Mouse (Mus musculus) embryo, embryonic 11.5 days (tissue): ENCODE data around the gene Cdkal1.
A peak's percentile ranks its signal among the peaks of the same experiment; 100 is the strongest.

Experiments
- DNase-seq: peaks from one replicate; pipeline ENCODE4 v3.0.0-alpha.2; 2012; ENCODE audit warnings: low read depth, low spot score

Cdkal1 gene

DNA sequence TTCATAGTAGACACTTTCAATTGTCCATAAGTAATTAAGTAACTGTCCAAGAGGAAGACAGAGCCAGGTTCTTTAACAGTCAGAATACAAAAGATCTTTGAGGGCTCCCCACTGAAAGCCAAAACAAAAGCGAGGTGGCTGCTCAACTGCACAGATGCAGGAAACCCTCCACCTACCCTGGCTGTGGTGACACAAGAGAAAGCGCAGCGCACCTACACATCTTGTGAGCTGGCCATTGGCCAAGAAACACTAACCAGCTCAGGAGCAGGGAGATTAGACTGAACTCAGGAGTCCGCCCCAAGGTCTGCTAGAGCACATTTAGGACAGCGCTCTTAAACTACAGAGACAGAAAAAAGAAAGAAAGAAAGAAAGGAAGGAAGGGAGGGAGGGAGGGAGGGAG lies 226.9 kb downstream of the Cdkal1 start:
- DNase-seq = no peak

DNA sequence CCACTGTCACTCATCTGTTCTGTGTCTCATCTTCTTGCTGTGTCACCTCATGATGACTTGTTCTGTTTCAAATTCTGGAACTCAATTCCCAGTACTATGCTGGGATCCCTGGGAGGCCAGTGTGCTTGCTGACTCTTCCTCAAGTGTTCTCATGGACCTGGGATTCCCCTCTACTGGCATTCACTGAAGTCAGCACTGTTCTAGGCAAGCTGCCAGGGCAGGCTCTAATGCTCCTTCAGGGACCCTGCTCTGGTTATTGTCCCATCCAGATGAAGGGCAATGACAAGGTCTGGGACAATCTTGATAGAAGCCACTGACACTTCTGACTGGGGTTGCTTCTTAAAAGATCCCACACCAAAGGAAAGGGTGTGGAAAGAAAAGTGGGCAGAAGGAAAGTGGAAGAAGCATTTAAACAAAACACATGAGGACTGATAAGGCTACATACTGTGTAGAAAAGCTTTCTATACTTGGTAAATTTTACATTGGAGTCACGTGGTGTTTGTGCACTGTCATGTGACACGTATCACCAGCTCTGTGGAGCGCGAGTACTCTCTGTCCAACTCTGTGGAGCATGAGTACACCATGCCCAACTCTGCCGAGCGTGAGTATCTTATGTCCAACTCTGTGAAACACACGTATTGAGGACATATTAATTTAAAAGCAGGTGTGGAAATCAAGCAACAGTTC lies 227.9 kb downstream of the Cdkal1 start:
- DNase-seq = no peak

DNA sequence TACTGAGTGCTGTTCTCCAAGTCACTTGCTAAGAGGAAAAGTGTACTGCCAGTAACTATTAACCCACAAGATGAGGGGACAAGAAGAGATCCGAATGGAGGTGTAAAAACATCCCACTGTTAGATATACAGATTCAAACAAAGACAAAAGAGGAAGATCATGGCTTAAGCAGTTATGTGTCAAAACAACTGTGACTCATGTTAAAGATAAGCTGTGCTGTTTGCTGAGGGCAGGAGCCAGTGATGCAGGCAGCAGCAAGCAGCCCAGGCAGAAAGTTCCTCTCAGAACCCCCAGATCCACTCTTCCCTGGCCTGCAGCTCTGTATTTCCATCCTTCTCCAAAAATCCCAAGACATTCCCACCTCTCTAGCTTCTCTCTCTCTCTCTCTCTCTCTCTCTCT lies 230.5 kb downstream of the Cdkal1 start:
- DNase-seq = no peak

DNA sequence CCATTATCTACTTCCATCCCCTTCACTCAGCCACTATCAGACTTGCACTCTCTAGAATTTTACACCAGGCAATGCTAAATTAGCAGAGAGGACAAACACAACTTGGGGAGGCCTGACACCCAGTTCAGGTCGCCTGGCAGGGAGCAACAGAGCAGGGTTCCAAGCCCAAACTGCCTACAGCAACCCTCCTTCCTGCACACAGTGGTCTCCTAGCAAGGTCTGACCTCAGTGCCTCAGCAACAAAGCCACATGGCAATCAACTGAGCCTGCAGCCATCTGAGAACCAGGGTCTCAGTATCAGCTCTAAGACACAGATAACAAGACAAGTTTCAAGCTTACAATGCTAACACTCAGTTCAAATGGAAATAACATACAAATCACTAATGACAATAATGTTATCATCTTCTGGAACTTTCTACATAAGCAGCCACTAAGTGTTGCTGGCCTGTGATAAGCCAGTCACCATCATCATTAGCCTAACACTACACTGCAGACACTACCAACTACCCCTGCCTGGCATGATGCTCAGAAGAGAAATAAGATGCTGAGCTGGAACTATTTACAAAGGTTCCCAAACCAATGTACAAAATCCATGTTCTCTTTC lies 231.7 kb downstream of the Cdkal1 start:
- DNase-seq = no peak

DNA sequence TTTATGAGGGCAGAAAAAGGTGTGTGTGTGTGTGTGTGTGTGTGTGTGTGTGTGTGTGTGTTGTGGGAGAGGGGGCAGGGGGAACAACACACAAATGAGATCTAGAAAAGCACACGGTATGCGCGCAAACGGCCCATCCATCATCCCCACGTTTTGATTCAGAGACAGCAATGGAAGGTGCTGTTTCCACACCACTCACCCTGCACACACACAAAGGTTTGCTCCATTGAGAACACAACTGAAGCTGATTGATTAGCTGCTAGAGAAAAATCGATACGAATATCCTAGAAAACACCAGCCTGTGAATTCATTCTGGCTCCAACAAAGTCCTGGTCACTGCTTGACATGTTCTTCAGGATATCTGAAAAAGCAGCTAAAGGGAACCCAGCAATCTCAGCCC lies 233.6 kb downstream of the Cdkal1 start:
- DNase-seq = no peak

DNA sequence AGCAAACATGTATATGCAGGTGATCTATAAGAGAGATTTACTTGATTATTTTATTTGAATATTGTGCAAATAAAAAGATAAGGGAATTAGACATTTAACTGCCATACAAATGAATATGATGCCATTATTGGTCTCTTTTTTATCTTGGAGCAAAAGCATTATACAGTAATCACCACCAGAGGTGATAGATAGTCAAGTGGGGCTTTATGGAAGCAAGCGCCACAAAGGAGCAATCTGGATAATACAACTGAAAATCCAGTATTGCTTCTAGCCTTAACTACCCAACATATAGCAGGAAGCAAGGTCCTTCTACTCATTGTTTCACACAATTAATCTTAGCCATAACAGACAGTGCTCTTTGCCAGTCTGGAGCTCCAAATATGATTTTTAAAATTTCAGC lies 234.1 kb downstream of the Cdkal1 start:
- no peak for DNase-seq

DNA sequence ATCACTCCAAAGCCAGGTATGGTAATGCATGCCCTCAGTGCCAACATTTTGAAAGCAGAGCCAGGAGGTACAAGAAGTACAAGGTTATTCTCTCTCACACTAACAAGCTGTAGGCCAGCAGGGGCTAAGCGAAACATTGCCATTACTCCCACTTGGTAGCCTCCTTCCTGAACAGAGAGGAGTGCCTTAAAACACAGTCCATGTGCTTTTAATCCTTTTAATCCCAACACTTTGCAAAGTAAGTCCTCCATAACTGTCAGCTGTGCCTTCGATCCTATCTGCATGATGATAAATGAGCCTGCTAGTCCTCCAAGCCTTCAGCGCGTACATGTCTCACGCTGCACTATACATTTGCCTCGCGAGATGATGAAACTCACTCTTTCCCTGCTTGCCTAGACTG lies 234.6 kb downstream of the Cdkal1 start:
- no peak for DNase-seq

DNA sequence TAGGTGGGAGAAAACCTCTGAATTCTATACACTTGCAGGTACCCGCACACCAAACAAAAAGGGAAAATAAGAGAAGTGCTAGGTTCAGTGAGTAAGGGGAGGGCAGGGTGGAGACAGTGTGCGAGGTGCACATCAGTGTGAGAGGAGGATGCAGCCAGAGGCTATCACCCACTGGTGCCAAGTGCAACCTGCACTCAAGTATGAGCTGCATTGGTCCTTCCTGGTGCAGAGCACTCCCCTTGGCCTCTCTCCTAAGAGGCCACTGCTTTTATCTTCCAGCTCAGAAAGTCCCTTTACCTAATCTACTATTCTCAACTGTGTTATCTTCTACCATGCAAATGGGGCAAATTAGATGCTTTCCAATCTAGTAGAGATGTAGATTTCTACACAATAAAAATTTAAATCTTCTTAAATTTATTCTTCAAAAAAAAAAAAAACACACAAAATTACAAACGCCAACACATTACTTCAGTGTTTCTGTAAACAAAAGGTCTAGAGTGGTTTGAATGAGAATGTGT lies 238.8 kb downstream of the Cdkal1 start:
- DNase-seq = no peak

DNA sequence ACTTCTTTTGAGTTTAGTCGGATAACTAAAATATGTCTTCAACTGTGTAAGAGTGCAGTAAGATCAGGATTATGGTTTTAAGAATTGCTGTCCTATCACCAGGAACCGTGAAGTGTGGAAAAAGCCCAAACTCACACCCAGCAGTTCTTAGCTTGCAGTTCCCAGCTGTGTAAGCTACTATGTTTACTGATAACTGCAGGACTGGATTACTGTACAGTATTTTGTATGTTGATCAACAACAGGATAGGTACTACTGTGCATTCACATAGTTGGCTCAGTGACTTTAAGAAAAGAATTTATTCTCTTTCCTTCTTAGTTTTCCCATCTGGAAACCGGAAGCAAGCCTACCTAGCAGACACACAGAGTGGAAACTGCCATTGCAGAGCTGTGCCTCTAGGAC lies 239.5 kb downstream of the Cdkal1 start:
- DNase-seq = no peak

DNA sequence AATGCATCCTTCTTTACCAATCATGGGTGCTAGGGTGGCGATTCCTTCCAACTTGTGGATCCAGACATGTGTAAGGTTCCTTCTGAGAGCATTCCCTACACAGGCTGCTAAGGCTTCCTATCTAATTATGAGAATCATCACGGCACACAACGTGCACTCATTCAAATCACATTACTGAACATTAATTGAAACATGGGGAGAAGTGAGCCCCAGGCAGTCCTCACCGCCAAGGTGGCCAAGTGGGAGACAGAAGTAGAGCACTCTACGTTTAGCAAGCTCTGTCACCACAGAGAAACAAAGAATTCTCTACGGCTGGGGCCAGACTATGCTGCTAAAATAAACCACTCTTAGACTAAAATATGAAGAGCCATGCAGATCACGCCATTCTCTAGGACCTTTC lies 240.4 kb downstream of the Cdkal1 start:
- DNase-seq = no peak

DNA sequence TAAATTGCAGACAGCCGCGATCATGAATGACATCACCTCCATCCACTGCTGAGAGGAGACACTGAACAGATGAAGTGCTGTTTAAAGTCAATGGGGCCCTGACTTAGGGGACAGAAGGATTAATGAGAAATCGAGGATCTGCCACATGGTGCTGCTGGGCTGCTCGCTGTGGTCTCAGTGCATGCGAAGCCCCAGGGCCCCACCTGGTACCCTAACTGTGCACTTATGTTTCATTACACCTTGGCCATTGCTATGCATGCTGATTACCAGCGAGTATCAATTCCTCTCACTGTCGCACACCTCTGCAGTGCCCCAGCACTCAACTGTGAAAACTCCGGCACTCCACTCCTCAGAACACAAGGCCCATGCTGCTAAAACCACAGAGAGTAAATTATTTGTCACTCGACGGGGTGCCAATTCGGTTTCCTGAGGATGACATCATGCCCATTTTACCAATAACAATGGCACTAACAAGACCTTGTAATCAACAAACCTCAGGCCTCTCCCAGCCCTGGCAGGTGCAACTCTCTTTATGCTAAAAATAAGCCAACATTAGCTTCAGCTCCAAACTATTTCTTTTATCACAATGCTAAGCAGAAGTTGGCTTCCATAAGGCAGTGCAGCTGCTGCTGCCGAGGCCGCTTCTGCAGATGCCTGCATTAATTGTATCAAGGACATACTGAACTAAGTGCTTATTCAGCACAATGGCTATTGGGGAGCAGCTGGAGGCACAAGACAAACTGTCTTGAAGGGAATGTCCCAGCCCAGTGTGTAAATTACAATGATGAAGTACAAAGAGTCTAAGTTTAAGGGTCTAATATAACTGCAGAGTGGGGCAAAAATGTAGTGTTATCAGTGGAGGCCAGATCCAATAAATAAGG lies 245.2 kb downstream of the Cdkal1 start:
- no peak for DNase-seq

DNA sequence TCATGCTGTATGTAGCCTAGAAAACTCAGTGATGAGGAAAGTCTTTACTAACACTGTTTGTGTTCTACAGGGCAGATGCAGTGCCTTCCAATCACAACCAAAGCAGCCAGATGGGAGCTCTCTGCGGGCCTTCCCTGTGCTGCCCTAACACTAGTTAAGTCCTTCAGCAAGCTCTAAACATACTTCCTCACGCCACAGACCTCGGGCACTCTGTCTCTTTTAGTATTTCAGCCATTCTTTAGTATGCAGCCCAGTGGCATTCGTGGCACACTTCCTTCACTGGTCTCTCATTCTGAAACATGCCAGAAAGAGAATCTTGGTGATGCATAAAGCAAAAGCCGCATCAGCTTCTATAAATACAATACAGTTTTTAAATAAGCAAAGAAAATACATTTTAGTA lies 246.0 kb downstream of the Cdkal1 start:
- no peak for DNase-seq

DNA sequence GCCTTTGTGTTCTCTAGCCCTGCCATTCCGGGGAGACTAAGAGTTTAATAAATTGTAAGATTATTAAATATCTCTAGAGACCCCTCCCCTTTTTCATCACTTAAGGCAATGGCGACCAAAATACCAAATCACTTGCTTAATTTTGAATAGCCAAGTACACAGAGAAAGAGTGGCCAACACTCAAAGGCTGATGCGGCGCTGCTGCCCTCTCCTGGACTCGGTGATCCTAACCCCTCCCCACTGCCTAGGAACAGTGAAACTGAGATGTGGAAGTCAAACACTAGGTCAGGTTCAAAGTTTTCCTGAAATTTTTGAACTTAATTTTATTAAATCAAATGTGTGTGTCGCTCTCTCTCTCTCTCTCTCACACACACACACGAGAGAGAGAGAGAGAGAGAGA lies 251.2 kb downstream of the Cdkal1 start:
- peak; percentile 48 for DNase-seq

DNA sequence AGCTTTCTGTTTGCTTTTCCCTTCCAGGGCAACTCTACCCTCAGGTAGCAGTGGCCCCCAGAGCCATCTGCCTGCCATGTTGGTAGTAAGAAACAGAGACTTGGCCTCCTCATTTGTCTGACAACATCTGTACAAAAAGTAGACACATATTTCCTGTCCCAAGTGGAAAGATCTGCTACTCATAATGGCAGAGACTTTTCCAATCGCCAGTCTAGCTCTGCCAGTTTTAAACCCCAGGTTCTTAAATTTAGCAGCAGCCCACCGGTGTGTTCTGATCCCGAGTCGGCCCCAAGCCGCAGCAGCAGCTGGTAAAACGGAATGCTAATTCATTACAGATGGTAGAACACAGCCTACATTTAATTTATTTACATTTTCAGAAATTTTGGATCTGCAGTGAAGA lies 251.9 kb downstream of the Cdkal1 start:
- no peak for DNase-seq

DNA sequence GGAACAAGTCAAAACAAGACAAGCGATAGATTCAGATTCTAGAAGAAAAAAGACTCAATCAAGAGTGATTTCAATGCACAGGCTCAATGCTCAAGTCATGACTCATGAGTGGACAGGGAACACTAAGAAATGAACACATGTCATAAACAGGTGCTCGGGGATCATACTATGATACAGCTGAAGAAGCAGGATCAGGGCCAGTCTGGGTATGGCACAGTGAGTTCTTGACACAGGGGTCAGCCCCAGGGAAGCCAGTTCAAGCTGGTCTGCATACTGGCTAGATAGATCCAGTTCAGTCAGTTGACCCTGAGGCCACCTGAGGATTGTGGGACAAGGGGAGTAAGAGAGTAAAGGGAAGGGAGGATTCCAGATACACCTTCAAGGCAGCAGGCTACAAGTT lies 254.4 kb downstream of the Cdkal1 start:
- no peak for DNase-seq

DNA sequence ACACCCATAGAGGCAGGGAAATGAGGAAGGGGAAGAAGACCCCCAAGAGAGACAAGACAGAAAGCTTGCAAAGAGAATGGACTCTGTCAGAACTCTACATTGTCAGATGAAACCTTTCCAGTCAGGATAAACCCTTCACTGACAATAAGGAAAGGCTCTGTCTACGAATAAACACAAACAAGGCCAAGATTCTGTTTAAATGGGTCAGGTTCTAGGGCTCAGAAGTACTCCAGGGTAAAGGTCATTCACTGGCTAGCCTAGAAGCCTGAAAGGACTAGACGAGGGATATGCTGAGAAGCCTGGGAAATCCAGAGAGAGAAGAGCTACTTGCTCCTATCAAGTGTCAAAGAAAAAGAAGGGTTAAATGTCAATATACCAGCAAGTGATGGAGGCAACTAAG lies 255.8 kb downstream of the Cdkal1 start:
- DNase-seq = no peak

DNA sequence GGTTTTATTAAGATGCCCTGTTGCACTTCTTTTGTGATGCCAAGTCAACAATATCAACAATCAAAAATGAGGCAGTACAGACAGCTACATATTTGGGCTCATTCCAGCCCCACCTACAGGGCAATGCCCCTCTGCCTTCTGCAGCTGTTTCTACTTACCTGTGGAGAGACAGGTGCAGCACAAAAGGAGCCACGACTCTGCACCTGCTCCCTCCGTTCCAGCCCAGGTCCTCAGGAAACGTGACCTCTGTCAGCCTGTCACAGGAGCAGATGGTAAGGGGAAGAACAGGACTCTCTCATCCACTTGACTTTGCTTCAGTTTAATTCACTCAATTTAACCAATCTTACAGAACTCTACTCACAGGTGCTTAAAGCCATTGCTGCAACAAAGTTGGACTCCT lies 258.7 kb downstream of the Cdkal1 start:
- DNase-seq = no peak

DNA sequence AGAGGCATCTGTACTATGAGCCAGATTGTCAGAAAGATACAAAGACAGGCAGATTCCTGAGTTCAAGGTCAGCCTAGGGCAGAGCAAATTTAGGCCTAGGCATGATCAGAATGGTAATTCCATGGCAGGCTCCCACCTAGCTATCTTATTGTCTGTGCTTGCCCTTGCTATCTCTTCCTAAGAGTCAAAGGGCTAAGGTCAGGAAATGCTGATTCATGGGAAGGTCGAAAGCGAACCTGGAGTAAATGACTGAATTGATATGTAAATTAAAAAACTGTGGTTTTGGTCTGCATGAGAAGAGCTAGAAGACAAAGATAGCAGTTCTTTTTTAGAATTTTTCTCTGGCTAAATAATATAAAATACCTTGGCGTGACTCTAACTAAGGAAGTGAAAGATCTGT lies 262.4 kb downstream of the Cdkal1 start:
- DNase-seq = no peak

DNA sequence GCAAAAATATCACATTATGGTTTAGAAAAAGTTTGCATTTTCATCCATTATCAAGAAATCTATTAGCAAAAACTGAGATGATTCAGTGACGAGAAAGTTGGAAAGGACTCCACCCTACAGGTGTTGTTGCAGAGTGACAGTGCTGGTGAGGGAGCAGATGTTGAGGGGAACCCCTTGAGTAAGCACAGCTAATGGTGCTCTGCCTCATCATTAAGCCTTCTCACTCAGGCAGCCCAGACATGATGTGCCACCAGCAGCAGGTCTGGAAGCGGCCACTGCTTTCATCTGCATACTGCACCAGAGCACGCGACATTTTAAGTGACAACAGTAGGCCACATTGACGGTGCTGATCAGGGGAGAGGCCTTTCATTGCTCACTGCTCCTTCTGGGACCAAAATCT lies 264.8 kb downstream of the Cdkal1 start:
- no peak for DNase-seq

DNA sequence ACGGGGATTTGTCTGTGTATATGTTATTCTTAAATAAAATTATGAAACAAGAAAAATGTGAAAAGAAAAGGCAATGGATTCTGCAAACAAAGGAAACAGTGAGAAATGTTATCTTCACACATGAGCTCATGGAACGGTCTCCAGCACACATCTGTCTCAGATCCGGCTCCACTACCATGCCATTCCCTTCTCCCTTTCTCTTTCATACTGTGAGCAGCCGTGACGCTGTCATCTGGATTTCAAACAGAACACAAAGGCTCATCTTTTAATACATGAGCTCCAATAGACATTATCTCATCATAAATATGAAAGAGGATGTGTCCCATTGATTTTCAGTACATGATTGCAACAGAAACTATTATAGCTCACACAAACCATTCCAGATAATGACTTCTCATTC lies 265.3 kb downstream of the Cdkal1 start:
- no peak for DNase-seq

DNA sequence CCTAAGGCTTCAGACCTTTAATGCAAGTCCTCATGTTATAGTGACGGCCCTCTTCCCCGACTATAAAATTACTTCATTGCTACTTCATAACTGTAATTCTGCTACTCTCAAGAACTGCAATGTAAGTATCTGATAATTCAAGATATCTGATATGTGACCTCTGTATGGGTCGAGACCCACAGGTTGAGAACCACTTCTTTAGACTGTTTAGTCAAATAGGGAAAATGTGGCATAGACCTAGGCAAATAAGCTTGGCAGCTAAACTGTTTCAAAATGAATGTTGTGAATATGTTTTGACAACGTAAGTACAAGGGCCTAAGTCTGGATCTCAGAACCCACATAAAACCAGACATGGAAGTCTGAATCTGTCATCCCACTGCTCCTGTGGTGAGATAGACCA lies 266.8 kb downstream of the Cdkal1 start:
- no peak for DNase-seq
